Mouse (Mus musculus) 3T3-L1 (cell line): ENCODE measurements around the gene Fam71f1.
A peak's percentile ranks its signal among the peaks of the same experiment; 100 is the strongest.
"Not testable (repeated sequence)": the region's sequence is repeated elsewhere in the genome, so short reads cannot be mapped to it uniquely, and the experiment has no call there.

Experiments used
- DNase-seq: peaks from one replicate; pipeline ENCODE4 v3.0.0-alpha.2; 2015; ENCODE audit warnings: low read depth, low spot score

Fam71f1 gene

DNA sequence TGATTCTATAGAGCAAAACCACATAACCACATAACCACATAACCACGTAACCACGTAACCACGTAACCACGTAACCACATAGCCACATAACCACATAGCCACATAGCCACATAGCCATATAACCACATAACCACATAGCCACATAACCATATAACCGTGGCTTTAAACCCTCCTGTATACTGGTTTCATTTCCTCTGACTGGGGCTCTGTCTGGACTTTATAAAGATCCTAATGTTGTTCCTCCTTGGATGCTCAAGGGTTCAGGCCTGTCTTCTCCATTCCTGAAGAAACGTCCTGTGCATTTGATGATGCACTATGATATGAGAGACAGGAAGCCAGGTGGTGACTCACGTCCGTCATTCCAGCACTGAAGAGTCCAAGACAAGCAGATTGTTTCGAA lies 8.0 kb downstream of the Fam71f1 start:
- DNase-seq, result peak; percentile 89

GRCm38 (mm10) chr6:29329514-29329913 lies 10.6 kb downstream of the Fam71f1 start:
- DNase-seq, result no peak

DNA sequence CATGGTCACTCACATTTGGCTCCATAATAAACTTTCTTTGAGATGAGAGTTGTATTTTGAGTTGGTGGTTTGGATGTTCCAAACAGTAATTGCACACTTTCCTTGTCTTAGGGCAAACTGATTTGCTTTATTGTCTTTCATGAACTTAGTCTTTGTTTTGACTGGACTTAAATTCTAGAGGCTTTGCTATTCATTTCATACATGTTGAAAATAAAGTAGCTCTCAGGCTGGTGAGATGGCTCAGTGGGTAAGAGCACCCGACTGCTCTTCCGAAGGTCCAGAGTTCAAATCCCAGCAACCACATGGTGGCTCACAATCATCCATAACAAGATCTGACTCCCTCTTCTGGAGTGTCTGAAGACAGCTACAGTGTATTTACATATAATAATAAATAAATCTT lies 27.6 kb downstream of the Fam71f1 start:
- DNase-seq, result not testable (repeated sequence)

- DNase-seq, result no peak
These were observed 28.2 kb downstream of the Fam71f1 start for GRCm38 (mm10) chr6:29347189-29347588.

GRCm38 (mm10) chr6:29347665-29348370 lies 28.9 kb downstream of the Fam71f1 start, which contains the start of gene Calu:
Gene Calu (plus strand): TSS chr6:29348069.
- peak; percentile 100 for DNase-seq

DNA sequence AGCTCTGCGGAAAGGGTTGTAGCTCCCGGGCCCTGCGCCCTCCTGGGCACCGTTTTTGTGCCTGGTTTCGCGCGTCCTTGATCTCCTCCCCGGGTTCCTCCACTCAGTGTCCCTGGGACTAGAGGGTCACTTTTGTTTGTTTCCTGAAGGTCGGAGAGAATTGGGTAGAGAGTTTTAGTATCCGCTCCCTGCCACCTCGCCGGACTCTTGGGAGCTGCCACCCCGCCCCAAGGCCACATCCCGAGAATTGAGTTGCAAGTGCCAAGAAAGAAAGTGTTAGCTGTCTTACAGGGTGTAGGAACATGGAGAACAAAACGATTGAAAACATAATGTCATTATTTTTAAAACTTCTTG lies 29.4 kb downstream of the Fam71f1 start:
- no peak for DNase-seq

GRCm38 (mm10) chr6:29351613-29352012 lies 32.7 kb downstream of the Fam71f1 start:
- peak; percentile 79 for DNase-seq

GRCm38 (mm10) chr6:29352816-29353215 lies 33.9 kb downstream of the Fam71f1 start:
- DNase-seq, result no peak

DNA sequence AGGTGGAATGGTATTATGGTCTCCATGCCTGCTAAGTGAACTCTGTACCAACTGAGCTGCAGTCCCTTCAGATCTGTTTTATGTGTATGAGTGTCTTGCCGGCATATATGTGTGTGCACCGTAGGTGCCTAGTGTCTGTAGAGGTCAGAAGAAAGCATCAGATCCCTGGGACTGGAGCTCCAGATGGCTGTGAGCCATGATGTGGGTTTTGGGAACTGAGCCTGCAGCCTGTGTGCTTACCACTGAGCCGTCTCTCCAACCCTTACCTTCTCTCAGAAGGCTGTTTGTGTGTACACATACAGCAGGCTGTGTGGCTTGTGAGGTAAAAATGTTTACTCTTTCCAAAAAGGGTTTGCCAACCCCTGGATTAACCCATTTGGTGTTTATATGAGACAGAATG lies 40.4 kb downstream of the Fam71f1 start:
- DNase-seq, result no peak

GRCm38 (mm10) chr6:29360211-29360610 lies 41.3 kb downstream of the Fam71f1 start:
- no peak for DNase-seq

- peak; percentile 88 for DNase-seq
These were observed 43.5 kb downstream of the Fam71f1 start for GRCm38 (mm10) chr6:29362246-29363128.

DNA sequence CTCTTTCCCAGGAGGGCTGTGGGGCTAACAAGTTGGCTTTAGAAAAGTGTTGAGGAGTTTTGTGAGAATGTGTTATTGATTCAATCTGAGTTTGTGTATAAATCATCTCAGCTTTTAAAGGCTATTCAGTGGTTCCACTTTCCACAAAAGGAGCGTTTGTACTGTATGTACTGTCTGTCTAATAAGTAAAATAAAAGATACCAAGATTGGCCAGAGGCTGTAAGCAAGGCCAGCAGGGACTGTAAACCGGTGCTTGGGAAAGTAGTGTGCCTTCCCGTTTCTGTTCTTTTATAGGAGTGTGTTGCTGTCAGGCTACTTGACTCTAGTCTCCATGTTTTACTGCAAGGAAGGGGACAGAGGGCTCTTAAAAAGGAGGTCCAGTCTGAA lies 44.2 kb downstream of the Fam71f1 start:
- DNase-seq, result no peak

GRCm38 (mm10) chr6:29365277-29365676 lies 46.3 kb downstream of the Fam71f1 start:
- peak; percentile 55 for DNase-seq

DNA sequence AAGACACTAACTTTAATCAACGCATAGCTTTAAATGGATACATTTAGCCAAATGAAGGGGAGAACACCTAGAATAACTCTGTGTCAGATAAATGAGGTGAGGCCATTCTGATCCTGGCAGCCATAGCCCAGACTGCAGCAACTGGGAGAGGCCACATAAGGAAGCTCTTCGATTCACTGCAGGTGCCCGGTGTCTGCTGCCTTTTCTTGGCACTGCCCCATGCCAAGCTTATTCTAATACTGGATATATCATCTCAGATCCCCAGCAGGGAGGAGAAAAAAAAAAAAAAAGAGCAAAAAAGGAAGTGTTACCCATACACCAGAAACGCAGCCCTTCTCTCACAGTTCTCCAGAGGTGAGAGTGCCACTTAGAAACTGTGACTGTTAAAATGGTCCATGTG lies 58.4 kb downstream of the Fam71f1 start:
- DNase-seq, result no peak

- no peak for DNase-seq
These were observed 59.7 kb downstream of the Fam71f1 start for GRCm38 (mm10) chr6:29378678-29379077.

DNA sequence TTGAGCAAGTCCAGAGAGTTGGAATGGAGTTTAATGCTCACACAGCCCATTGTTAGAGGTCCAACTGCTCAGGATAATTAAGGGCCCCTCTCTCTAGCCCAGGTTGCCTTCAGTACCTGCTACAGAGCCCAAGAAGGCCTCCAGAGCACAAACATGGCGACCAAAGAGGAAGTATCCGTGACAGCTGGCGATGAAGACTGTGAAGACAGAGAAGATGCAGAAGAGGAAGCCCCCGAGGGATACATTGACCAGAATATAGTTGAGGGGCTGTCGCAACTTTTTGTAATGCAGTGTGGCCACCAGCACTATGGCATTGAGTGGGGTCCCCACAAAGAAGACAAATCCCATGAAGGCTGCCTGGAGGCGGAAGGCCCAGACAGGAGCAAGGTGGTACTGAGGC lies 61.0 kb downstream of the Fam71f1 start:
- DNase-seq, result no peak

- DNase-seq, result no peak
These were observed 63.5 kb downstream of the Fam71f1 start for GRCm38 (mm10) chr6:29382442-29382841.
